Mouse (Mus musculus): ENCODE data around the gene Auts2.

Gene Auts2

DNA sequence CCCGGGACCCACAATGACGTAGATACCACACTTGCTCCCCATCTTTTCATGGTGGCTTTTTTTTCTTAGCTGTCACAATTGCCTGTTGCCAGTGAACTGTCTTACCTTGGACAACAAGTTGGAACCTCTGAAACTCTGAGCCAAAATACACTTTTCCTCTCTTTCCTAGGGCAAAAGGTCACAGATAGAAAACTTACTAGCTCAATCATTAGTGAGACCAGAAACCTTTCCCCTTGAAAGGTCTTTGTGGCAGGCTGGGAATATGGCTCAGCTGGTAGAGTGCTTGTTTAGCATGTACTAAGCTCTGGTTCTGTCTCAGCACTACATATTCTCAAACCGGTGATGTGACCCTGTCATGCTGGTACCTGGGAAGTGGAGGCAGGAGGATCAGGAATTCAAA lies 93.1 kb downstream of the Auts2 start:
- no peak for DNase-seq (ENCODE audit: low spot score in 2 of 2)

DNA sequence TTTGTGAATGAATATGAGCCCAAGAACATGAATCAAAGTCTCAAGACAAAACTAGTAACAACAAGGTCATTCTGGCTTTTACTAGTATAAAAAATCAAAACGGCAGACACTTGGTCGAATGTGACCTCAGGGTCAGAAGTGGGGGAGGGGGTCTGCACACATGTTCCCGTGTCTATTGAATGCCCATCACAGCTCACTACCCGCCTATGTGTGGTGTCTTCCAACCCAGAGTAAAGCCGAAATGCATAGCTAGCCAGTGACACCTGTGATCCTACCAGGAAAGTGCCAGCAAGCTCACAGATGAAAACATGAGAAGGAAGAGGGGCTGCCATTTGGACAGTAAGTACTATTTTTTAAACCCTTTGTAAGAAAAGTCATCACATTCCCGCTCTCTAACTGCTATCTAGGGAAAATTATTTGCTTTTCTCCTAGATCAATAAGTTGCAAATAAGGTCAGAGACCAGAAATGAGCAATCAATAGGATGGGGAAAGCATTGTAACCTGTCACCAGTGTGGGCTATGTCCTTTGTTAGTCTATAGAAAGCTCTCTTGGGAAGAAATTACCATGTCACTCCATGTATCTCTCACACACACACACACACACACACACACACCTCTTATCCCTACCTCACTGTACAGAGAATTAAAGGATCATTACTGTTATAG lies 94.6 kb downstream of the Auts2 start:
- no peak for DNase-seq (ENCODE audit: low spot score in 2 of 2)

DNA sequence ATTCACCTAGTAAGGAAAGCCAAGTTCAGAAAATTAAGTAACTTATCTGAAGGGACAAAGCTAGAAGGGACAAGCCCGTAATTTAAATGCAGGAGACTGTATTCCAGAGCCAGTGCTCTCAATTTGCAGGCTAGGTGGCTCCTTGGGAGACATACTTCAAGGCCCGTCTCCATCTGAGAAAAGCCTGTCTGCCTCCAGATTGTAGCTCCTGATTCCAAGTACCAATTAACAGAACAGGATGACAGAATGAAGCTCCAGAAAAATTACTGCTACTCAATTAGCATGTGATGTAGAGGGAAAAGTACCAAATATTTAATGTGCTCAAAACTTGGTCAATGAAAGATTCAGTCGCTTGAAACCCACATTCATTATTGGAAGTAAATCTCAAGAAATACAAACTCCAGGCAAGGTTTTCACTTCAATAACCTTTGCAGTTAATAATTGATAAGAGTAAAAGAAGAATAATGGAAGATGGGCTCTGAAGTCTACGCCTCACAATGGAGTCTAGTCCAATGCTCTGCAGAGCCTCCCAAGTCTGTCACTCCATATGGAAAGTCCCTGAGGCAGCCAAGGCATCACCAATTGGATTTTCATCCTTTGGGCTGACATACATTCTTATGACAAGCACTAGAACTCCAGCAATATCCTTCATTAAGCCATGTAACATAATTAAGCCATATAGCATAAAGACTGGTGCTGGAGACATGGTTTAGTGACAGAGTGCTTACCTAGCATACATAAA lies 97.8 kb downstream of the Auts2 start:
- no peak for DNase-seq (ENCODE audit: low spot score in 2 of 2)

DNA sequence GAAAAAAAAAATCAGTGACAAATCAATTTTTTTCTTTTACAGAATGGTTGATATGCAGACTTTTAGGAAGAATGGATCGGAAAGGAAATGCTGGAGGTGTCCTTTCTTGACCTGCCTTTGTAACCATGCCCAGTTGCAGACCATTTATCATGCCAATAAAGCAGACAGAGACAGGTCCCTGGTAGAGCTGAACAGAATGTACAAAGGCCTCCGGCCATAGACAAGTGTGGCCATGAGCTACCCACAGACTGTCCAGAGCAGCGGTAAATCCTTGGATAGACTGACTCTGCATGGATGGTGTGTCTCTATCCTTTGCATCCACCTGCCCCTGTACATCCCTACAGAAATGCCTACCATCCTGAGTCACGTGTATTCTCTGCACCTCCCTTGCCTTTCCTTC lies 100.2 kb downstream of the Auts2 start:
- DNase-seq (ENCODE audit: low spot score in 2 of 2) = no peak

DNA sequence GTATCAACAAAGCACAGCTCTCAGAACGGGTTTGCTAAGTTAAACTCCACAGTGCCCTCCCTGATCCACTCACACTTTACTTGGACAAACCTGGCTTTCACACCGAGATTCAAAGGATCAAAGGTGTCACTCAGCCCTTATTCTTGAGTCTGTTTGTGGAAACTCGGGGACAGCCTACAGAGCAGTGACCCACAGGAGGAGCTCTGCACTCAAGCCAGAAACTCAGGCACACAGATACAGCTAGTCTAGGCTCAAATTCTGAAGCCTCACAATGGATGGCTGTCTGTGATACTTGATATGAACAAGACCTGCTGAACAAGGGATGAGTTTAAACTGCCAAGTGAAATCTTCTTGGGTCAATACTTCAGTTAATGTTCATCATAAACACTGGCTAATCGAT lies 104.7 kb downstream of the Auts2 start:
- DNase-seq (ENCODE audit: low spot score in 2 of 2) = no peak

DNA sequence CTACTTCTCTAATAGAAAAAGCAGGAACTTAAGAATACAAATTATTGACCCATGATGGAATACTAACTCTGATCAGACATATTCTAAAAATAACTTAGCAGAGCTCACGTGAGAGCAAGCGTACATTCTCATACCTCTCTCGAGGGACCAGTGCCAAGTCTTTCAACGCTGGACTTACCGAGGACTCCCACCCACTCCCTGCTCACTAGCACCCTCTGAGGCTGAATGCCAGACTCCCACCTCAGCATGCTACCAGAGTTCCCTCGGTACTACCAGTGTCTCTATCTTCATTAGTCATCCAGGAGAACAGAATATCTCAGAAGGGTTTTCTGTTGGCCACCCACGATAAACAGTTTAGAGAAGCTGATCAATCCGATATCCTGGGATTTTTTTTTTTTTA lies 105.2 kb downstream of the Auts2 start:
- no peak for DNase-seq (ENCODE audit: low spot score in 2 of 2)

DNA sequence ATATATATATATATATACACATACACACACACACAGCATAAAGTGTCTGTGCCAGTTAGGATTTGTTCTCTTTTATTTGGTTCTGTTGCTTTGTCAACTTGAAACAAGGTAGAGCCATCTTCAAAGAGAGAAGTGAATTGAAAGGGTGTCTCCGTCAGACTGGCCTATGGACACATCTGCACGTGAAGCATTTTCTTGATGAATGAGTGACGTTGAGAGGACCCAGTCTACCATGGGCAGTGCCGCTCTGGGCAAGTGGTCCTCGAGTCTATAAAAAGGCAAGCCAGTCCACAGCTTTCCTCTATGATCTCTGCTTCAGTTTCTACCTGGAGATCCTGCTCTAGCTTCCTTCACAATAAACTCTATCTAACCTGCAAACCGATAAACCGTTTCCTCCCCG lies 105.7 kb downstream of the Auts2 start:
- DNase-seq (ENCODE audit: low spot score in 2 of 2) = no peak

DNA sequence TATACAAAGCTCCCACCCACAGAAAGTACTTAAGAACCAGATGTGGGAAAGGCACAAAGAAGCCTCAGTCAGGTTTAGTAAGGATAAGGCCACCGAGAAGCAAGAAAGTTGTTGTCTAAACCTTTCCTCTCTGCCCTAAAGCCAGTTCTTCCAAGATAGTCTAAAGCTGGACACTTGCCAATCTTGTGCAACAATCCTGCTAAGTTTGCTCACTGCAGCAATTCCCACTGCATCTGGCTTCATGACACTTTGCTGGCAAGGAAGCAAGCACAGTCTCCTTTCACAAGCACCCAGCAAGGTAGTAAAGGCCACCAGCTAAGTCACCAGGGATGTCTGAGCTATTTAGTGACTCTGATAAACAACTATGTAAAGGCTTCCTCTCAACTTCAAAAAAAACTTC lies 106.2 kb downstream of the Auts2 start:
- no peak for DNase-seq (ENCODE audit: low spot score in 2 of 2)

DNA sequence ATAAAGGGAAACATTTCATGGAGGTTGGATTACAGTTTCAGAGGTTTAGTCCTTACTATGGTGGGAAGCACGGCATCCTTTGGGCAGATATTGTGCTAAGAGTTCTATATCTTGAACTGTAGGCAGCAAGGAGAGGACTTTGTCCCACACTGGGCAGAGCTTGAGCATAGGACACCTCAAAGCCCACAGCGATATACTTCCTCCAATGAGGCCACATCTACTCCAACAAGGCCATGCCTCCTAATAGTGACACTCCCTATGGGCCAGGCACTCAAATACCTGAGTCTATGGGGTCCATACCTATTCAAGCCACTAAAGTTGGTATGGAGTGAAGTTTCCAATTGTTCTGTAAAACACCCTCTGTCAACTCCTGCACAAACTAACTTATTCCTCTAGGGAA lies 106.7 kb downstream of the Auts2 start:
- DNase-seq (ENCODE audit: low spot score in 2 of 2) = no peak

DNA sequence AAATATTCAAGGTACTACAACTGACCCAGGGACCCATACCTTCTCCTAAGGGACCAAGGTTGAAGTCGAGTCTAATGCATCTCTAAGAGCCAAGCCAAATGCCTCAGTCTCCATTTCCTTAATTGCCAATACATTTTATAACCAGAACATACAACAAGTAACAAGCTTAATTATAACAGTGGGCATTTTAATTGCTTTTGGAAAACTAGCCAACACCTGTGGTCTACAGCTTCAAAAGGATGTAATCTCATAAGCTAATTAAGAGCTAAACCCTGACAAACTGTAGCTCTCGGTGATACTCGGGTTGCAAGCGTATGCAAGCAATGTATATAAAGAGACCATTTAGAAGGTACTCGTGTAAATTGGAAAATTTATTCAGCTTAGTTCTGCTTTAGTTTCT lies 107.7 kb downstream of the Auts2 start:
- no peak for DNase-seq (ENCODE audit: low spot score in 2 of 2)

DNA sequence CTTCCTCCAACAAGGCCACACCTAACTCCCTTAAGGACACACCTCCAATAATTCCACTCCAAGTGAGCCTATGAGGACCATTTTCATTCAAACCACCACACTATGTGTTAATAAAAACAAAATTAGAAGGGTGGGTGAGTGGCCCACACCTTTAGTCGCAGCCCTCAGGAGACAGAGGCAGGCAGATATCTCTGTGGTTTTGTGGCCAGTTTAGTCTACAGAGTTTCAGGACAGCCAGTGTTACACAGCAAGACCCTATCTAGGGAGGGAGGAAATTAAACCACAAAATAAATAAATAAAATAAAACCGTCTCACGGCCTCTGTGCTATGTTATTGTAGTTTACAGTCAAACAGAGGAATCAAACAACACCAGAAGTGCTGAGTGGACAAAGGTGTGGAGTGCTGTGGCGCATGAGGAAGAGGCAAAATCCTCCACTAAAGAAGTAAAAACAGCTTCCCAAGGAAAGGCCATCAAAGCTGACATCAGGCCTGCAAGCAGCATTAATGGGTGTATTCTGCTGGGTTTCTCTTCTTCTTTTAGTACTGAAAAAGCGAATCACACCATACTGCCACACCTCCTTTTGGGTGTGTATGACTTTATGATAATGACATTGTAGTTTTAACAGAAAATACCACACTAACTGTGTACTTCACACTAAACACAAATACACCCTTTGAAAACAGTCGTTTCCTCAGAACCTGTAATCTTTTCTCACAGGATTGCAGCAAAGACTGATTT lies 109.6 kb downstream of the Auts2 start:
- no peak for DNase-seq (ENCODE audit: low spot score in 2 of 2)

DNA sequence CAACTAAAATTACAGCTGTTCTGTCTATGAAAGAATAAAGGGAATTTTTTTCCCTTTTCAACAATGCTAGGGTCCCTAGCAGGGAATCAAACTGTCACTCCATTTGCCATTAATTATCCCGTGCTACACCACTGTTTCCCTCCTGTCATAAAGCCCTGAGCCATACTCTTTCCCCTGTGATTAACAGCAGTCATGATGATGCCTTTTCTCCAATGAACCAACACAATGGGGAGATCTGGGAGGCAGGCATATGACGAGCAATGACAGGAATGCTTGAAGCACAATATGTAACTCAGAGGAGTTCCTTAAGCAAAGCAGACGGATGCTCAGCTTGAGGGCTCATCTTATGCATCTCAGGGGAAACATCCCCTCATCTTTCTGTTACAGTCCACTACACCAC lies 113.8 kb downstream of the Auts2 start:
- DNase-seq (ENCODE audit: low spot score in 2 of 2) = no peak

DNA sequence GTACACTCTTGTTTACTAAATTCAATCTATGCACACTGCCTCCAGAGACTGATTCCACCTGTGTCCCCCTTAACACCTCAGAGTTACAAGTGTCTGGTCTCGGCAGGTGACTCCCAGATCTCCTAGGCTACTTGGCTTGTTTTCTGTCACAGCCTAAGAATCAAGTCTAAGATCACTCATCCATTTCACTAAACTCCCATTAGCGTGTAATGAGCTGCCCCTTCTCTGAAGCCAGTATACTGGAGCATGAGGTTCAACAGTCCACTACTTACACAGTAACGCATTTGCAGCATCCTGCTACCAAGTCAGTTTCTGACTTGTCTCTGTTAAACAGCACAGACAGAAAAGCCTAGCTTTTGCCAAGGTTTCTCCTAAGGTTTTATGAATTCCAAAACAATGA lies 116.8 kb downstream of the Auts2 start:
- no peak for DNase-seq (ENCODE audit: low spot score in 2 of 2)

DNA sequence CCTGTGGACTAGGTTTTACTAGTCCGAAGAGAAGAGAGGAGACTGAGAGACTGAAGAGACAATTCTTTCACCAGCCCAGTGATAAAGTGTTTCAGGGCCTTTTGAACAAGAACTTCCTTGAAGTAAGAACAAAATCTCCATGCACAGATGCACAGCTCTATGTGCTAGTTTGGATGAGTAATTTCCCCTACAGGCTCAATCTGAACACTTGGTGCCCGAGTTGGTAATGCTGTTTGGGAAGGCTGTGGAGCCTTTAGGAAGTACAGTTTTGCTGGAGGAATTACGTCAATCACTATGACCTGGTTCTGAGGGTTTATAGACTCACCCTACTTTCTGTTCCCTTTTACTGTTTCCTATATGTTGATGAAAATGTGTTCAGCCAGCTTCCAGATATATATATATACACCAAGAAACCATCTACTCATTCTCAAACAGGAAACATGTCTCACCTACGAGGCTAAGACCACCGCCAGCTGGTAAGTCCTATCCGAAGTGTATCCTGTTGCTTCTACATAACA lies 117.3 kb downstream of the Auts2 start:
- no peak for DNase-seq (ENCODE audit: low spot score in 2 of 2)

DNA sequence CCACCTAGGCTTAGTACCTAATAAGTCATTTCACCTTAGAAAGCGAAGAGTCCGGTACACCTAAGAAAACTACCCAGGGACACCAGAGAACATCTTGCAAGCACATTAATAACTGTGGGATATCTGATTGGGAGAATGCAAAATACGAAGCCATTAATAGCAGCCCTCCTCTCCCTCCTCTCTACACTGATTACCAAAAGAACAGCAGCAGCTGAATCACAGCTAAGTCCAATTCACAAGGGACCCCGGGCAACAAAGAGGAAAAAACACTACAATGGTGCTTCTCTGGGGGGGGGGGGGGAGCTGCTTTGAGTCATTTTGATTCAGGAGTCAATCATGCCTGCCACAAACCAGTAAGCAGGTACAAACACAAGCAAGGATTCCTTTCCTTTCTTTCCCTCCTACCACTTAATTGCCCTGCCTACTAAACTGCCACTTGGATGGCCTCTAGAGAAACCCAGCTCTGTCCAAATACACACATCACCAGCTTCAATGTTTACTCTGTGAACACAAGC lies 132.7 kb downstream of the Auts2 start:
- no peak for DNase-seq (ENCODE audit: low spot score in 2 of 2)

DNA sequence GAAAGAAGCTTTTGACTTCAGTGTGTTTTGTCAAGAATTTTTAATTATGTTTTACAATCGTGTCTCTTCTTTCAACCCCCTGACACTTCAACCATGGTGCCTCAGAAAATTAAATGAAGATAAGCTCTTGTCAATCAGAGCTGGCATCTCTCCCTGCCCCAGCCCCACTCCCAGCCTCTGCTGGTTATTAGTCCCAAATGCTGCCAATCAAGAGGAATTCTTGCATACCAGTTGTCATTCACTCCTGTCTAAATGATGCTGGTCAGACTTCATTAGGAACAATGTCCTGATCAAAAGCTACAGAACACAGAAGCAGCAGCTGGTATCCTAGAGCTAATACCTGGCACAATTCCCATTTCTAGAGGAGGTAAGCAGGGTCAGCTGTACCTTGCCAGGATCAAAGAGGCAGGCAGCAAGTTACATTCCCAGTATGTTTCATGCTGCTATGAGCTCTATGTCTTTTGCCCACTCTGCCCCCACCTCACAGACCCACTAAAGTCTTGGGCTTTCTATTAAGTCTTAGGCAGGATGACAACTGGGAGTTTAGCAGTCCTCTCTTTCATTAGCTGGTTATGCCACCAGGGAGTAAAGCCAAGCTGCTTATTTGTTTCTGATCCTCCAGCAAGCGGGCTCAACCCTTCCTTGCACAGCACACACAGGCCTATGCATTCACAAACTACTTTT lies 134.1 kb downstream of the Auts2 start:
- DNase-seq (ENCODE audit: low spot score in 2 of 2) = no peak

DNA sequence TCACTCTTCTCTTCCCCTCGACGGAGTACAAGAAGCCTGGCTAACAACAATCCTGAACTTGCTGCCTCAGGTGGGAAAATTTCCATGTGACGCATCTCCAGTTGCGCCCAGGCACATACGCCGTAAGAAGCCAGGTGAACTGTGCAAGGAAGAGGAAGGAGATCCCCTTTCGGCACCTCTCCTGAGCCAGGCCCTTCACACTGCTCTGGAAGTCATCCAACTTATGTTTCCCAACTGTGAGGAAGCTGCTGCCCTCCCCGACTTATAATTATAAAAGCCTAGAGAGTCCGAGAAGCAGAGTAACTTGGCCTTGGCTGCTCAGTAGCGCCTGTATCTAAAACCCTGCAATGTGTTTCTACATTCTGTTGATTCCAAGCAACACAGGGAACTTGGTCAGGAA lies 142.6 kb downstream of the Auts2 start:
- DNase-seq (ENCODE audit: low spot score in 2 of 2) = no peak

DNA sequence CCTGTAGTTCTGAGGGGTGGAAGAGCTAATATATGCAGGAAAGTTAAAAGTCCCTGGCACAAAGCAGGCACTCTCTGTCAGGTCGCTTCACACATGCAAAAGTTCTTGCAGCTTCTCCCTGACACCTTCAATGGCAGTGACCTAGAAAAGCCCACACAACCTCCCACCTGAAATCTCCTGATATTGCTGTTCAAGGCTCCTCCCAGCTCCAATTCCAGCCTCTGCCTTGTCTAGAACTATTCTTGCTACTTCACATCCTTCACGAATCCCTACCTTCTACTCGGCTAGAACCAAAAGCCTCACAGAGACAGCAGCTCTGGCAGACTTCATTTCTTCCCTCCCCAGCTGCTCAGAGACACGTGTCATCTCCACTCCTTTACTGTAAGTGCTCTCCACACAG lies 143.7 kb downstream of the Auts2 start:
- DNase-seq (ENCODE audit: low spot score in 2 of 2) = no peak

DNA sequence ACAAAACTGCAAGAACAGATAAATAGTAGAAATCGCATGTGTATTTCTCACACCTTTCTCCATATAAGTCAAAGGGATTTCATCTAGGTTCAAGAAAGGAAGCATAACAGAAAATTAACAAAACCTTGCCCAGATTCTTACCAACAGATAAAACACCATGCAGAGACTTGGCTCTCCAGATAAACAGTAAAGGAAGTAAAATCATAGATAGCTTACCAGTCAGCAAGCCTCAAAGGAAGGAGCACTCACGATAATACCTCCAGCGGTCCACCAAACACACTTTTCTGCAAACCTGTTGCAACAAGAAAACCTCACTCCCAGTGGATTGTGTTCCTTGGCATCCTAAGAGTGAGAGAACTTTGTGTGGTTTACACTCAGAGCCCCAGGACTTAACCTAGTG lies 147.2 kb downstream of the Auts2 start:
- DNase-seq (ENCODE audit: low spot score in 2 of 2) = no peak

DNA sequence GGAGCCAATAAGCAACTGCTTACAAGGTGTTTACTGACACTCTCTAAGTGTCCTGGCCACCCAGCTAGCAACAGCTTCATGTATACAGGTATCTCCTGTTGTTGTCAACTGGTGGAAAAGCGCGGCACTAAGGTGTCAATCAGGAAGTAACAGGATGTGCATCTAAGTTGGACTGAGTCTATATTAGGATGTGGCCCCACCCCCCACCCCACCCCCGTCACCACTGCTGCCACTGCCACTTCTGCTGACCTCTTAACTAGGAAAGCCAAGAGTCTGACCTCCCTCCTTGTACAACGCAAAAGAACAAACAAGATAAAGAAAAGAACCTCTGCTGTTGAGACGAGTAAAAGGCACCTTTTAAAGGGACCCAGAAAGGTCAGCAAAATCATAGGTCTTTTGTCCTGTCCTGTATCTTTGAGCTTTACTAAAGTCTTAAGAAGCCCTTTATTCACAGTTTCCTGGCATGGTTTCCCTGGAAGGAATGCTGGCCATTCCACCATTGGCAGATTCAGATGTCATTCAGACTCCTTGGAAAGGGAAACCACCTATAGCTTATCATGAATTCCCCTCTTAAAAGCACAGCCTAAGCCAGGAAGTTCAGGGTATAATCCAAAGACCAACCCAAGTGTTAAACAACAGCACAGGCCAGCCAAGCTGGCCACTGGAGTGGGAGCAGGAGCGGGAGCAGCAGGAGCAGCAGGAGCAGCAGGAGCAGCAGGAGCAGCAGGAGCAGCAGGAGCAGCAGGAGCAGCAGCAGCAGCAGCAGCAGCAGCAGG lies 148.2 kb downstream of the Auts2 start:
- DNase-seq (ENCODE audit: low spot score in 2 of 2) = no peak
